ENCODE assay signal across 19 mouse cellular contexts in the genomic region with DNA sequence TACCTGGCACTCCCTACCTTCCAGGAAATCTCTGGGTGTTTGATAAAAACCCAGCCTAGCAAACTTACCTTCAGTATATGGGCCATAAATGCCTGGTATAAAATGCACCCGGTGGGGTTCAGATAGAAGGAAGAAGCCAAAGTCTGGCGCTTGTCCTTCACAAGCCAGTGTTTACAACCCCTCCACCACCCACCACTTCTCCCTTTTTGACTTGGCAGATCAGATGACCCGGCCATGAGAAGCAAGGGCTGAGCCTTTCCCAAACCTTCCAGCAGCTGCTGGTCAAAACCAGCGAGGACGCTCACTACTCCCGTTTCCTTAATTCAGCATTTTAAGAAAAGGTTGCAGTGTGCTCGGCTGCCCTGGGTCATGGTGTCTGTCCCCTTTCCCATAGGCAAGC. TPM values are rescaled to one million over a fixed set of nuclear protein-coding genes. Genes with fewer than 3 reads are reported as not detected.
A peak's percentile ranks its signal among the peaks of the same experiment; 100 is the strongest.
DNase-seq lines count a peak whose midpoint lies in the region; ATAC-seq and TF ChIP-seq lines count a peak whose summit lies in the region.
"Had no signal": no experiment of that assay in that cellular context is flagged by ENCODE, and none has a peak within 500 bp of the region (broad histone marks: within the 10 kb centered on the region; RNA-seq: fewer than 3 reads in every experiment).

No protein-coding gene starts in this region.

- H3K4me3 ChIP-seq in gastrocnemius, adult 2 months, result no peak overlapping the region
- no peak overlapping the region for H3K4me3 ChIP-seq in intestine, embryonic 16.5 days (ENCODE audit: low read length)
- H3K4me3 ChIP-seq in midbrain, embryonic 10.5 days, result no peak overlapping the region
- H3K4me3 ChIP-seq: embryonic facial prominence, embryonic 12.5 days; erythroblast, embryonic 14.5 days; forebrain, embryonic 13.5 days; heart, embryonic 10.5 days; midbrain, embryonic 12.5 days; neural tube, embryonic 12.5 days had no signal

- TF ChIP-seq CTCF in gastrocnemius, adult 2 months (IDR thresholded peaks at IDR 0.05), result no peak

- H3K9me3 ChIP-seq in intestine, embryonic 16.5 days (ENCODE audit: control insufficient read depth, low read length), result no peaks in the 10 kb centered on the region
- no peaks in the 10 kb centered on the region for H3K9me3 ChIP-seq in midbrain, embryonic 10.5 days (replicated peaks)
- H3K9me3 ChIP-seq: embryonic facial prominence, embryonic 12.5 days; forebrain, embryonic 13.5 days; heart, embryonic 10.5 days; midbrain, embryonic 12.5 days; neural tube, embryonic 12.5 days had no signal

- H3K36me3 ChIP-seq in intestine, embryonic 16.5 days (ENCODE audit: control insufficient read depth, insufficient read depth, low read length), result 0 out of 2 replicates have a peak, but pooled peaks cover 3% of the 10 kb centered on the region
- H3K36me3 ChIP-seq in midbrain, embryonic 10.5 days, result peaks cover 2% of the 10 kb centered on the region; the same call in 1 of the 2 replicates
- H3K36me3 ChIP-seq: embryonic facial prominence, embryonic 12.5 days; heart, embryonic 10.5 days; midbrain, embryonic 12.5 days; neural tube, embryonic 12.5 days had no signal

- H3K27me3 ChIP-seq in intestine, embryonic 16.5 days (replicated peaks; ENCODE audit: control insufficient read depth, insufficient read depth, low read length), result no peaks in the 10 kb centered on the region
- peaks cover 49% of the 10 kb centered on the region for H3K27me3 ChIP-seq in midbrain, embryonic 10.5 days (ENCODE audit: low read depth, poor library complexity, severe bottlenecking)
- H3K27me3 ChIP-seq: embryonic facial prominence, embryonic 12.5 days; forebrain, embryonic 13.5 days; neural tube, embryonic 12.5 days had no signal

- no peak overlapping the region for H3K4me2 ChIP-seq in intestine, embryonic 16.5 days (ENCODE audit: low read depth, low read length)
- H3K4me2 ChIP-seq: embryonic facial prominence, embryonic 12.5 days; forebrain, embryonic 13.5 days; liver, embryonic 11.5 days; lung, embryonic 14.5 days; midbrain, embryonic 12.5 days; neural tube, embryonic 12.5 days had no signal

- 58% methylated on average over 7 of the region's 7 CpGs for WGBS in intestine, embryonic 16.5 days
- 71% methylated on average over 7 of the region's 7 CpGs for WGBS in midbrain, embryonic 10.5 days

- intact Hi-C loops in gastrocnemius, adult 2 months (cut with DNase I), result no loop called here

- peaks cover 44% of the 10 kb centered on the region for H3K4me1 ChIP-seq in intestine, embryonic 16.5 days (ENCODE audit: control insufficient read depth, insufficient read depth, low read length)
- H3K4me1 ChIP-seq in midbrain, embryonic 10.5 days, result peaks cover 44% of the 10 kb centered on the region
- H3K4me1 ChIP-seq: forebrain, embryonic 13.5 days; midbrain, embryonic 12.5 days; neural tube, embryonic 12.5 days had no signal

- ATAC-seq in intestine, embryonic 16.5 days, result peak; percentile 62
- ATAC-seq: forebrain, embryonic 13.5 days had no signal

- H3K27ac ChIP-seq in gastrocnemius, adult 2 months, result peak overlapping the region; percentile 75
- H3K27ac ChIP-seq in intestine, embryonic 16.5 days (ENCODE audit: low read length), result peak overlapping the region; percentile 88
- H3K27ac ChIP-seq in midbrain, embryonic 10.5 days (replicated peaks), result no peak overlapping the region
- H3K27ac ChIP-seq: embryonic facial prominence, embryonic 12.5 days; forebrain, embryonic 13.5 days; heart, embryonic 10.5 days; midbrain, embryonic 12.5 days; neural tube, embryonic 12.5 days had no signal

- DNase-seq in gastrocnemius, adult 2 months, result peak; percentile 51
- DNase-seq in gastrocnemius, postnatal 4 days (ENCODE audit: low spot score in 2 of 2), result no peak
- peak; percentile 32 for DNase-seq in lung, postnatal 36 days
- DNase-seq in lung, postnatal 4 days, result no peak
- no peak for DNase-seq in midbrain, embryonic 10.5 days (ENCODE audit: low spot score)
- DNase-seq in adrenal gland, adult 2 months, result no peak
- DNase-seq: cerebellum, adult 9-11 months; gastrocnemius, postnatal 25 days; heart, postnatal 10 days; lung, embryonic 14.5 days; right cerebral cortex, postnatal 4 days had no signal

- peak overlapping the region; percentile 15; the same call in 1 of the 2 replicates for H3K9ac ChIP-seq in intestine, embryonic 16.5 days (ENCODE audit: low read depth, low read length)
- H3K9ac ChIP-seq: embryonic facial prominence, embryonic 12.5 days; forebrain, embryonic 13.5 days; lung, embryonic 14.5 days; midbrain, embryonic 12.5 days; neural tube, embryonic 12.5 days had no signal

RNA-seq across cellular contexts. Expression of gene Irf8, which starts 9.1 kb away (rescaled TPM):
- 10 to 100 TPM in 1 of 2 experiments, 1 to 10 TPM in 1; 4.8 to 11.2 TPM for total RNA-seq in gastrocnemius, adult 2 months (2021)
- total RNA-seq in gastrocnemius, postnatal 4 days (2021), result 1 to 10 TPM; 3.5 to 4.2 TPM
- polyA plus RNA-seq in intestine, embryonic 16.5 days (2015; fragmentation: Nextera tagmentation; extraction: Ambion mirVana), result 55.5 and 55.6 TPM in 2 replicates
- 6.9 and 7.6 TPM in 2 replicates for polyA plus RNA-seq in midbrain, embryonic 10.5 days (2016; fragmentation: Nextera tagmentation; extraction: Ambion mirVana)
- total RNA-seq in adrenal gland, adult 2 months (2021), result 10 to 100 TPM; 11.9 to 41.9 TPM
- 49.1 and 74.7 TPM in 2 replicates for polyA plus RNA-seq in adrenal gland, adult 2 months (2012; rRNA removed)

Comparison
In these comparisons a context has a peak if more than half of its experiments do, and no peak if none do; other contexts are left out.
1. DNase-seq: peak in gastrocnemius, adult 2 months (single experiment) and lung, postnatal 36 days (single experiment); none in gastrocnemius, postnatal 4 days (0 of 2), lung, postnatal 4 days (0 of 2), midbrain, embryonic 10.5 days (single experiment) and adrenal gland, adult 2 months (single experiment).